In the genomic region with DNA sequence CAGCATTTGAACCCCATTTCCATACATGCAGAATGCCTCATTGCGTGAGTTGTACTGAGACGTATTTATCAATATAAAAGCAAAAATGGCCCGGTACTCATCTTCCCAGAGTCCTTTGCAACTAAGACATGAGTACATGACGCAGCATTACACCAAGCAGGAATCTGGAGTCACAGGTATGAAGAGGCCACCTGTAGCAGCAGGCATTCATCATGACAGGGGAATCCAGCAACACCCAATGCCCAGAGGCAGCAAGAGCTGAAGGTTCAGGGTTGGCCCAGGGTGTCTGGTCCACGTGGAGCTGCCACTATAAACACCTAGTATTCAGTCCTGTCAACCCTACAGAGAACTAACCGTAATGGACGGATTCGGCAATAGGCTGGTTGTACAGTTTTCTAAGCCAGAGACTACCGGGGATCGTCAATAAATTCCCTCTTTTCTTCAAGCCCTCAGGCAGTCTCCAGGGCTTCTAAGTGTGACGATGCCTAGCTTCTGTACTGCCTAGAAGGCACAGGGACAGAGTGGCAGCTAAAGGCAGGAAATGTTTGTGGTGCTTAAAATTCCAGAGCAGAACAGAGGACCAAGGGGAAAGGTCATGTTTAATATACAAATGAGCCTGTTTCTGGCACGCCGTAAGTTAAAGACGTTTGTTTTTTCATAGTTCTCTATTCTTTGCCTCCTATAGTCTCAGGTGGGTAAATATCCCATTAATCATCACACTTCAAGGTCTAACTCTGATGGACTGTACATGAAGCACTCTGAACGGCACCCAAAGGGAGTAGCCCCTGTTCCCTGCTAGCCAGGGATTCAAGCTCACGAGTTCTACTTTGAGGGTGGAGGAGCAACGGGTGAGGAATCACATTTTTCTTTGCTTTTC, we compare ENCODE assay signal across 9 mouse cellular contexts.
DNase-seq lines count a peak whose midpoint lies in the region; ATAC-seq lines count a peak whose summit lies in the region.
"Had no signal": no experiment of that assay in that cellular context is flagged by ENCODE, and none has a peak within 500 bp of the region (broad histone marks: within the 10 kb centered on the region; RNA-seq: fewer than 3 reads in every experiment).

No protein-coding gene starts in this region.

- peak; percentile 91 for DNase-seq in heart, adult 11 months
- no peak for DNase-seq in heart, adult 9 months (ENCODE audit: low spot score in 2 of 2)
- DNase-seq in left cerebral cortex, postnatal 10 days (ENCODE audit: extremely low spot score in 1 of 2, low spot score in 2 of 2), result no peak
- no peak for DNase-seq in ovary, adult 18-20 months (ENCODE audit: low spot score)
- no peak for DNase-seq in adrenal gland, postnatal 36 days

- H3K4me1 ChIP-seq in brown adipose tissue, adult 24 weeks (ENCODE audit: control insufficient read depth, insufficient read depth, insufficient read length, low read length), result peaks cover 19% of the 10 kb centered on the region
- H3K4me1 ChIP-seq in kidney, embryonic 14.5 days (ENCODE audit: control insufficient read depth, insufficient read depth, low read length), result peaks cover 14% of the 10 kb centered on the region
- peaks cover 26% of the 10 kb centered on the region for H3K4me1 ChIP-seq in lung, embryonic 16.5 days (replicated peaks; ENCODE audit: control insufficient read depth, insufficient read depth, low read length)

- no peaks in the 10 kb centered on the region for H3K36me3 ChIP-seq in kidney, embryonic 14.5 days (ENCODE audit: control insufficient read depth, insufficient read depth, low read length)
- no peaks in the 10 kb centered on the region for H3K36me3 ChIP-seq in lung, embryonic 16.5 days (ENCODE audit: control insufficient read depth, insufficient read depth, low read length)
- H3K36me3 ChIP-seq: embryonic facial prominence, embryonic 15.5 days had no signal

- H3K4me2 ChIP-seq in kidney, embryonic 14.5 days (replicated peaks; ENCODE audit: low read depth, low read length), result no peak overlapping the region; the same call in 1 of the 2 replicates
- H3K4me2 ChIP-seq in lung, embryonic 16.5 days (ENCODE audit: low read depth, low read length), result peak overlapping the region; percentile 42
- H3K4me2 ChIP-seq: embryonic facial prominence, embryonic 15.5 days had no signal

- H3K4me3 ChIP-seq in brown adipose tissue, adult 24 weeks (ENCODE audit: insufficient read depth, low read depth, low read length), result peak overlapping the region; percentile 5; the same call in 1 of the 2 replicates
- no peak overlapping the region for H3K4me3 ChIP-seq in kidney, embryonic 14.5 days (ENCODE audit: low read length)
- H3K4me3 ChIP-seq in lung, embryonic 16.5 days (ENCODE audit: low read length), result no peak overlapping the region
- H3K4me3 ChIP-seq: embryonic facial prominence, embryonic 15.5 days had no signal

- ATAC-seq in kidney, embryonic 14.5 days (ENCODE audit: low FRiP score, low TSS enrichment), result 0 out of 2 replicates have a peak, but pooled peaks have one; percentile 60
- ATAC-seq in lung, embryonic 16.5 days (ENCODE audit: low read depth), result peak; percentile 93

- no peaks in the 10 kb centered on the region; the same call in 1 of the 2 replicates for H3K9me3 ChIP-seq in kidney, embryonic 14.5 days (ENCODE audit: control insufficient read depth, low read length)
- no peaks in the 10 kb centered on the region for H3K9me3 ChIP-seq in lung, embryonic 16.5 days (ENCODE audit: control insufficient read depth, low read length)
- H3K9me3 ChIP-seq: embryonic facial prominence, embryonic 15.5 days had no signal

- H3K9ac ChIP-seq in kidney, embryonic 14.5 days (ENCODE audit: low read depth, low read length), result 0 out of 2 replicates have a peak overlapping the region, but pooled peaks have one; percentile 2
- peak overlapping the region; percentile 22; the same call in 1 of the 2 replicates for H3K9ac ChIP-seq in lung, embryonic 16.5 days (ENCODE audit: low read length)
- H3K9ac ChIP-seq: embryonic facial prominence, embryonic 15.5 days had no signal

- 43% methylated on average over 17 of the region's 17 CpGs for WGBS in kidney, embryonic 14.5 days
- WGBS in lung, embryonic 16.5 days, result 19% methylated on average over 17 of the region's 17 CpGs

- intact Hi-C loops in left cerebral cortex, postnatal 10 days (cut with DNase I), result no loop called here

- H3K27me3 ChIP-seq in kidney, embryonic 14.5 days (ENCODE audit: control insufficient read depth, insufficient read depth, low read length), result no peaks in the 10 kb centered on the region
- no peaks in the 10 kb centered on the region for H3K27me3 ChIP-seq in lung, embryonic 16.5 days (ENCODE audit: control insufficient read depth, insufficient read depth, low read depth, low read length)
- H3K27me3 ChIP-seq: embryonic facial prominence, embryonic 15.5 days had no signal

- peak overlapping the region; percentile 95 for H3K27ac ChIP-seq in brown adipose tissue, adult 24 weeks (replicated peaks; ENCODE audit: low read depth, low read length)
- H3K27ac ChIP-seq in kidney, embryonic 14.5 days (ENCODE audit: low read depth, low read length), result no peak overlapping the region
- peak overlapping the region; percentile 82 for H3K27ac ChIP-seq in lung, embryonic 16.5 days (ENCODE audit: low read length)
- H3K27ac ChIP-seq: embryonic facial prominence, embryonic 15.5 days had no signal
